Mouse (Mus musculus): ENCODE results near the gene Gclc.

- TF ChIP-seq CTCF (IDR thresholded peaks at IDR 0.05; ENCODE audit: low read depth, low read length) (no peak), GATA1 (IDR thresholded peaks at IDR 0.05; ENCODE audit: borderline replicate concordance, low read length) (no peak), POLR2AphosphoS5 (IDR thresholded peaks at IDR 0.05; ENCODE audit: insufficient replicate concordance, low read depth, low read length) (no peak), TAL1 (conservative IDR thresholded peaks at IDR 0.05; ENCODE audit: low read depth, low read length) (no peak)
These were observed 35.4 kb downstream of the Gclc start for GRCm38 (mm10) chr9:77789615-77790348.

Measured in G1E (cell line).